Mouse (Mus musculus): ENCODE measurements around the gene Tprkb. TPM values are rescaled to one million over a fixed set of nuclear protein-coding genes. Genes with fewer than 3 reads are reported as not detected.
"Not testable (repeated sequence)": the region's sequence is repeated elsewhere in the genome, so short reads cannot be mapped to it uniquely, and the experiment has no call there.

The Tprkb gene
- 10.8 and 10.9 TPM in 2 replicates for total RNA-seq (2015; ENCODE audit: low replicate concordance)
- 18.4 and 22.8 TPM in 2 replicates for total RNA-seq (2017; ENCODE audit: low replicate concordance)

- no peak for ATAC-seq (replicated peaks; ENCODE audit: low FRiP score, poor library complexity, severe bottlenecking)
Measured at GRCm38 (mm10) chr6:85911587-85911986, at the start of gene Tprkb. TSS of gene Tprkb (plus strand) at chr6:85911865.

- ATAC-seq (replicated peaks; ENCODE audit: low FRiP score, poor library complexity, severe bottlenecking): no peak
Measured at GRCm38 (mm10) chr6:85862565-85862964, 49.1 kb upstream of the Tprkb start.

GRCm38 (mm10) chr6:85863136-85863535, 48.5 kb upstream of the Tprkb start:
- no peak for ATAC-seq (replicated peaks; ENCODE audit: low FRiP score, poor library complexity, severe bottlenecking)

GRCm38 (mm10) chr6:85863840-85864239, 47.8 kb upstream of the Tprkb start:
- ATAC-seq (replicated peaks; ENCODE audit: low FRiP score, poor library complexity, severe bottlenecking): no peak

- ATAC-seq (replicated peaks; ENCODE audit: low FRiP score, poor library complexity, severe bottlenecking): not testable (repeated sequence)
Measured at GRCm38 (mm10) chr6:85864900-85865639, 46.6 kb upstream of the Tprkb start.

GRCm38 (mm10) chr6:85866166-85866565, 45.5 kb upstream of the Tprkb start:
- not testable (repeated sequence) for ATAC-seq (replicated peaks; ENCODE audit: low FRiP score, poor library complexity, severe bottlenecking)

GRCm38 (mm10) chr6:85866995-85867394, 44.7 kb upstream of the Tprkb start:
- not testable (repeated sequence) for ATAC-seq (replicated peaks; ENCODE audit: low FRiP score, poor library complexity, severe bottlenecking)

GRCm38 (mm10) chr6:85867726-85868690, 43.7 kb upstream of the Tprkb start:
- no peak for ATAC-seq (replicated peaks; ENCODE audit: low FRiP score, poor library complexity, severe bottlenecking)

GRCm38 (mm10) chr6:85869006-85869405, 42.7 kb upstream of the Tprkb start, which contains the start of gene Nat8f2:
TSS of gene Nat8f2 (minus strand) at chr6:85869158.
- not testable (repeated sequence) for ATAC-seq (replicated peaks; ENCODE audit: low FRiP score, poor library complexity, severe bottlenecking)

- ATAC-seq (replicated peaks; ENCODE audit: low FRiP score, poor library complexity, severe bottlenecking): not testable (repeated sequence)
Measured at GRCm38 (mm10) chr6:85883246-85883645, 28.4 kb upstream of the Tprkb start.

GRCm38 (mm10) chr6:85884311-85884710, 27.4 kb upstream of the Tprkb start:
- no peak for ATAC-seq (replicated peaks; ENCODE audit: low FRiP score, poor library complexity, severe bottlenecking)

GRCm38 (mm10) chr6:85888961-85889360, 22.7 kb upstream of the Tprkb start:
- no peak for ATAC-seq (replicated peaks; ENCODE audit: low FRiP score, poor library complexity, severe bottlenecking)

GRCm38 (mm10) chr6:85895061-85895648, 16.5 kb upstream of the Tprkb start:
- ATAC-seq (replicated peaks; ENCODE audit: low FRiP score, poor library complexity, severe bottlenecking): peak; percentile 77

GRCm38 (mm10) chr6:85898596-85899475, 12.8 kb upstream of the Tprkb start:
- not testable (repeated sequence) for ATAC-seq (replicated peaks; ENCODE audit: low FRiP score, poor library complexity, severe bottlenecking)

GRCm38 (mm10) chr6:85902303-85902702, 9.4 kb upstream of the Tprkb start:
- ATAC-seq (replicated peaks; ENCODE audit: low FRiP score, poor library complexity, severe bottlenecking): no peak

GRCm38 (mm10) chr6:85904642-85905061, 7.0 kb upstream of the Tprkb start, which contains the start of gene Nat8f4:
TSS of gene Nat8f4 (minus strand) at chr6:85904884.
- ATAC-seq (replicated peaks; ENCODE audit: low FRiP score, poor library complexity, severe bottlenecking): peak; percentile 86

- ATAC-seq (replicated peaks; ENCODE audit: low FRiP score, poor library complexity, severe bottlenecking): not testable (repeated sequence)
Measured at GRCm38 (mm10) chr6:85906911-85907351, 4.7 kb upstream of the Tprkb start.

- no peak for ATAC-seq (replicated peaks; ENCODE audit: low FRiP score, poor library complexity, severe bottlenecking)
Measured at GRCm38 (mm10) chr6:85908341-85908740, 3.3 kb upstream of the Tprkb start.

GRCm38 (mm10) chr6:85909704-85910103, 2.0 kb upstream of the Tprkb start:
- ATAC-seq (replicated peaks; ENCODE audit: low FRiP score, poor library complexity, severe bottlenecking): no peak
